In genomic region chr11:30197564-30198090, GRCm38 (mm10) we compare ENCODE assay signal across 8 mouse cellular contexts.
A peak's percentile ranks its signal among the peaks of the same experiment; 100 is the strongest.
DNase-seq lines count a peak whose midpoint lies in the region; ATAC-seq and TF ChIP-seq lines count a peak whose summit lies in the region.

No protein-coding gene starts in this region.

- ATAC-seq in forebrain, embryonic 13.5 days = peak; percentile 71
- ATAC-seq in hindbrain, embryonic 11.5 days (ENCODE audit: low FRiP score) = peak; percentile 79
- peak; percentile 78 for ATAC-seq in liver, embryonic 12.5 days

- peak overlapping the region; percentile 88 for H3K27ac ChIP-seq in ES-E14 (ENCODE audit: insufficient read depth, low read depth, low read length, poor library complexity, severe bottlenecking)
- H3K27ac ChIP-seq in bone marrow macrophage, adult 2 months (ENCODE audit: insufficient read depth, low read depth, low read length) = peak overlapping the region; percentile 7; the same call in 1 of the 2 replicates
- no peak overlapping the region for H3K27ac ChIP-seq in forebrain, embryonic 13.5 days
- peak overlapping the region; percentile 5 for H3K27ac ChIP-seq in hindbrain, embryonic 11.5 days (ENCODE audit: low read depth, low read length)
- H3K27ac ChIP-seq in liver, embryonic 12.5 days = peak overlapping the region; percentile 75

- H3K9ac ChIP-seq in ES-E14 (ENCODE audit: insufficient read depth, low read depth, low read length, poor library complexity, severe bottlenecking) = peak overlapping the region; percentile 80
- peak overlapping the region; percentile 69 for H3K9ac ChIP-seq in forebrain, embryonic 13.5 days
- H3K9ac ChIP-seq in hindbrain, embryonic 11.5 days (ENCODE audit: low read depth, low read length) = peak overlapping the region; percentile 60
- H3K9ac ChIP-seq in liver, embryonic 12.5 days = peak overlapping the region; percentile 70

- no peaks in the 10 kb centered on the region for H3K36me3 ChIP-seq in ES-E14 (ENCODE audit: control insufficient read depth, insufficient read depth, low read length, poor library complexity, severe bottlenecking)
- peaks cover 4% of the 10 kb centered on the region; the same call in 1 of the 2 replicates for H3K36me3 ChIP-seq in forebrain, embryonic 13.5 days (ENCODE audit: poor library complexity, severe bottlenecking)
- H3K36me3 ChIP-seq in hindbrain, embryonic 11.5 days (ENCODE audit: control insufficient read depth, insufficient read depth, low read length) = no peaks in the 10 kb centered on the region
- no peaks in the 10 kb centered on the region for H3K36me3 ChIP-seq in liver, embryonic 12.5 days

- TF ChIP-seq POLR2A in bone marrow macrophage, adult 2 months (IDR thresholded peaks at IDR 0.05; ENCODE audit: borderline replicate concordance, low read depth, low read length) = no peak

- peak overlapping the region; percentile 86 for H3K4me2 ChIP-seq in forebrain, embryonic 13.5 days
- peak overlapping the region; percentile 74 for H3K4me2 ChIP-seq in hindbrain, embryonic 11.5 days (replicated peaks; ENCODE audit: low read depth, low read length)
- H3K4me2 ChIP-seq in liver, embryonic 12.5 days = peak overlapping the region; percentile 91

- peak; percentile 47 for DNase-seq in ES-E14 (ENCODE audit: low read depth, low spot score)
- peak; percentile 60 for DNase-seq in hindbrain, embryonic 11.5 days (ENCODE audit: low spot score)
- DNase-seq in naive thymus-derived CD4-positive, alpha-beta T cell, adult 2 months (ENCODE audit: low read depth) = peak; percentile 61
- DNase-seq in testis, postnatal 14 days (ENCODE audit: low spot score) = peak; percentile 49
- no peak for DNase-seq in layer of hippocampus, postnatal 36 days

- WGBS in forebrain, embryonic 13.5 days = 3% methylated on average over 21 of the region's 21 CpGs
- WGBS in hindbrain, embryonic 11.5 days = 2% methylated on average over 21 of the region's 21 CpGs
- 1% methylated on average over 21 of the region's 21 CpGs for WGBS in liver, embryonic 12.5 days (ENCODE audit: insufficient replicate concordance)

- no peaks in the 10 kb centered on the region for H3K9me3 ChIP-seq in ES-E14 (ENCODE audit: control insufficient read depth, insufficient read depth, low read depth, low read length)
- no peaks in the 10 kb centered on the region for H3K9me3 ChIP-seq in forebrain, embryonic 13.5 days (replicated peaks)
- H3K9me3 ChIP-seq in hindbrain, embryonic 11.5 days (ENCODE audit: control insufficient read depth, low read length) = no peaks in the 10 kb centered on the region
- H3K9me3 ChIP-seq in liver, embryonic 12.5 days (replicated peaks) = no peaks in the 10 kb centered on the region

- TF ChIP-seq CTCF in bone marrow macrophage, adult 2 months (IDR thresholded peaks at IDR 0.05; ENCODE audit: low read depth, low read length) = no peak

- in situ Hi-C loops in ES-E14 (cut with MboI; ENCODE audit: low sequenced_read_pairs in 2 of 2, unreplicated experiment in 2 of 2) = no loop called here

- peak overlapping the region; percentile 55 to 72 for H3K4me3 ChIP-seq in ES-E14 (ENCODE audit: insufficient read depth in 1 of 2, low read depth in 1 of 2, low read length in 2 of 2, poor library complexity in 1 of 2, severe bottlenecking in 1 of 2)
- peak overlapping the region; percentile 76 for H3K4me3 ChIP-seq in bone marrow macrophage, adult 2 months (ENCODE audit: insufficient read depth, low read length)
- H3K4me3 ChIP-seq in forebrain, embryonic 13.5 days = peak overlapping the region; percentile 52
- peak overlapping the region; percentile 45 for H3K4me3 ChIP-seq in hindbrain, embryonic 11.5 days (ENCODE audit: low read depth, low read length)
- peak overlapping the region; percentile 64 for H3K4me3 ChIP-seq in liver, embryonic 12.5 days

- no peaks in the 10 kb centered on the region for H3K27me3 ChIP-seq in forebrain, embryonic 13.5 days
- no peaks in the 10 kb centered on the region for H3K27me3 ChIP-seq in hindbrain, embryonic 11.5 days (ENCODE audit: control insufficient read depth, insufficient read depth, low read length)
- H3K27me3 ChIP-seq in liver, embryonic 12.5 days (replicated peaks) = peaks cover 31% of the 10 kb centered on the region

- H3K4me1 ChIP-seq in ES-E14 (ENCODE audit: control insufficient read depth in 2 of 2, insufficient read depth in 2 of 2, low read length in 2 of 2, poor library complexity in 1 of 2) = peaks cover 3 to 11% of the 10 kb centered on the region in 2 experiments
- no peaks in the 10 kb centered on the region for H3K4me1 ChIP-seq in bone marrow macrophage, adult 2 months (ENCODE audit: control insufficient read depth, insufficient read depth, low read length)
- peaks cover 14% of the 10 kb centered on the region for H3K4me1 ChIP-seq in forebrain, embryonic 13.5 days
- H3K4me1 ChIP-seq in hindbrain, embryonic 11.5 days (replicated peaks; ENCODE audit: control insufficient read depth, insufficient read depth, low read length) = no peaks in the 10 kb centered on the region
- H3K4me1 ChIP-seq in liver, embryonic 12.5 days = peaks cover 40% of the 10 kb centered on the region

TF ChIP-seq in ES-E14, 5 proteins besides CTCF, POLR2A, EP300 and RAD21:
- no peak for TF ChIP-seq MAFK (IDR thresholded peaks at IDR 0.05; ENCODE audit: insufficient read depth, low read depth, low read length)
- peak; percentile 40; the same call in 1 of the 2 replicates for TF ChIP-seq HCFC1 (IDR thresholded peaks at IDR 0.05; ENCODE audit: borderline replicate concordance, insufficient read depth, low read length)

Comparison
In these comparisons a context has a peak if more than half of its experiments do, and no peak if none do; other contexts are left out.
1. DNase-seq: peak in ES-E14 (single experiment), hindbrain, embryonic 11.5 days (single experiment), naive thymus-derived CD4-positive, alpha-beta T cell, adult 2 months (single experiment) and testis, postnatal 14 days (single experiment); none in layer of hippocampus, postnatal 36 days (0 of 2).
2. Peak in every context shown above with its lines, with median percentiles within 50 percentile points of each other: H3K4me3 ChIP-seq, H3K9ac ChIP-seq, ATAC-seq and H3K4me2 ChIP-seq.